Mouse (Mus musculus) brown adipose tissue, adult 24 weeks (tissue): ENCODE measurements around the gene Fer. TPM values are rescaled to one million over a fixed set of nuclear protein-coding genes. Genes with fewer than 3 reads are reported as not detected.

Experiments
- H3K27ac ChIP-seq: fragments of 200-500 bp; replicated peaks from 2 replicates; pipeline ENCODE4 v1.5.1; 2012; ENCODE audit warnings: low read depth, mild to moderate bottlenecking, low read length
- H3K4me1 ChIP-seq: fragments of 200-500 bp; 2 replicates; pipeline ENCODE4 v1.6.1; 2012; ENCODE audit warnings: low read length, mixed read lengths; ENCODE audit not compliant: control insufficient read depth, insufficient read depth, insufficient read length
- H3K4me3 ChIP-seq: fragments of 200-500 bp; 2 replicates; pipeline ENCODE4 v1.5.1; 2012; ENCODE audit warnings: low read depth, mild to moderate bottlenecking, low read length, moderate library complexity; ENCODE audit not compliant: insufficient read depth
- polyA plus RNA-seq: library from polyadenylated mRNA; stranded (reverse); fragments of >200 nt; gene quantifications from 2 replicates; pipeline ENCODE4 v1.2.4, GENCODE M21; 2012; ENCODE audit not compliant: missing spikeins, insufficient read depth, insufficient read length

Gene Fer
- polyA plus RNA-seq, 1 experiment, result 10.2 TPM

DNA sequence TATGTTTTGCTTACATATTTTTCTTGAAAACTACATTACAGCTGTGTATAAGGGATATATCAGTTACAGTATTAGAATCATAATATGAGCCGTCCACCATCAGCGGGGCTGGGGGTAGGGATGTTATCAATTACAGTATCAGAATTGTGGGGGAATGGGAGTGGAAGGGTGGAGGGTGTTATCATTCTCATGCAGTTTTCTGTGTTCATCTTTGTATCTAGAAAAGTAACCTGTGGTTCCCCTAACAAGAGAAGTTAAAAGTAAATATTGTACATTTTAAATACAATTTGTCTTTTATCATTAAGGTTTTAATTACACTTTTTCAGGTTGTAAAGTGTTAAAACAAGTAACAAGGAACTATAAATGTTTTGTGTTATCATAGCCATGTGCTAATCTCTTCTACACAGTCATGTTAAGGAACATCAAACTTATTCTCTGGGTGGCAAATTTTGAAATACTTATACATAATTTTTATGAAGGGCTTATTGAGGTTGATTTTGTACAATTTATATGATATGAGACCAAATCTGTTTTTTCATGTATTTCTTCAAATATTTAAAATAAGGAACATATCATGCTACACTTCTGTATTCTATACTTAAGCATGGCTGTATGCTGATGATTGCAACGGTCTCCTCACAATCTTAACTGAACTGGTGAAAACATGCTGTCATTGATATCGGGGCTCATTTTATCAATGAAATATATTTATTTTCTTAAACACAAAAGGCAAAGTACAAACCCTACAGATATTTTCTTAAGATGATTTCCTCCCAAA lies 116.1 kb downstream of the Fer start:
- Histone ChIP-seq H3K4me1 (no peaks in the 10 kb centered on the region), H3K4me3 (no peak overlapping the region), H3K27ac (no peak overlapping the region)

DNA sequence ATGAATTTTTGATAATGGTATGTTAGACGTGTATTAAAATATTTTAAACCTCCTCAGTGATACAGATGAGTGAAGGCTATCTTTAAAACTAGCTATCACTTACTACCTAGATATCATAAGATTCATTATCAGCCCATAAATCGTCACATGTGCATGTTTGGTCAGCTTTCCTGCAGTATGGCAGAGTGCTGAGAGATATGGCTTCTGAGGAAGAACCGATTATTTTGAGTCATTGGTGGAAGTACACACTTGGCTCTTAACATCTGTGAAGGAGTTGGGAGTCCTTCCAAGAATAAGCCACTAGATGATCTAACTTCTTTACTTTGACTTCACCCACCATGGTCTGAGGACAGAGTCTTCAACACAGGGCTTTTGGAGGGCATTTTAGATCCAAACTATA lies 117.3 kb downstream of the Fer start:
- H3K27ac ChIP-seq, result no peak overlapping the region

DNA sequence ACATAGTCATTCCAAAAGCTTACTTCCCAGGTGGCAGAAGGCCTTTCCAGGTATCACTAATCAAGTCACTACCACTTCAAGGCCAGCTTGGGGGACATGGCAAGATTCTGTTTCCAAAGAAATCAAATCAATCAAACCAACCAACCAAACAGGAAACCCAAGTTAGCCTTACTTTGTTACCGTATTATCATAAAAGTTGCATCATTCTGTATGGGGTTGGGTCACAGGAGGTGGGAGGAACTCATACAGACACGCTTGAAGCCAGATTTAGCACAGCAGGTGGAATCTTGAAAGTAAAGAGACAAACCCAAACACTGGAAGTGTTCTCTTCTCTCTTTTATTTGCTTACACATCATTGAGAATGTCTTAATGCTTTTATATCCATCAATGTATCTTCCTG lies 125.8 kb downstream of the Fer start:
- Histone ChIP-seq H3K4me3 (no peak overlapping the region), H3K27ac (no peak overlapping the region), H3K4me1 (no peaks in the 10 kb centered on the region)

More for the DNA sequence above, 117.3 kb downstream of the Fer start:
- no peaks in the 10 kb centered on the region for H3K4me1 ChIP-seq
- H3K4me3 ChIP-seq, result no peak overlapping the region

DNA sequence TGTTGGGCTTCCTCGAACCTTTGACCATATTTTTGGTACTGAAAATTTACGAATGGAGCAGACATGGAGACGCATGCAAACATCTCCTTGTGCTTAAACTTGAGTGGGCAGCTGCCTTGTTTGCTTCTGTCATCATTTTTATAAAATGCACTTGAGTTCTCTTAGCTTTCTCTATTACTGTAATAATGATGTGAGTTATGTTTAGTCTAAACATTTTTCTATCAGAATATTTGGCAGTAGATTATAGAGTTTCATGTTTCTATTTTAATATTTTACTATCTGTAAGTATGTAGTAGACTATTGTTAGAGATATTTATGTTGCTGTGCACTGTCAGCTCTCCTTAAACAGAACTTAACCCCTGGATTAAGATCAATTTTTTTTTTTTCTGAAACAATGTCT lies 128.3 kb downstream of the Fer start:
- no peak overlapping the region for H3K4me3 ChIP-seq
- no peaks in the 10 kb centered on the region; the same call in 1 of the 2 replicates for H3K4me1 ChIP-seq
- no peak overlapping the region for H3K27ac ChIP-seq

DNA sequence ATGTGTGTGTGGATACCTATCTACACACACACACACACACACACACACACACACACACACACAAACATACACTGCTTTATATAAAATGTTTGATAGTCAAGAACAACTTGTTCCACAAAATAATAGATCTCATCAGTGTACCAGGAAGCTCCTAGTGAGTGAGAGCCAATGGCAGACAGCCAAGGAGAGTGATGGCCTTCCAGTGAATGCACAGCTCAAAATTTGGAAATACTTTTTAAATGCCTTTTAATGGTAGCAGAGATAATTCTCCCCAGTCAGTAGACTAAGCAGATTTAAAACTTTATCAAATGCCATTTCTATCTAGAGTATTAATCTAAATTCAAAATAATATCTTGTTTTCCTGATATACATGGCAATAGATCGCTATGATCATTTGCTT lies 133.1 kb downstream of the Fer start:
- Histone ChIP-seq H3K4me3 (no peak overlapping the region), H3K27ac (no peak overlapping the region), H3K4me1 (no peaks in the 10 kb centered on the region; the same call in 1 of the 2 replicates)

DNA sequence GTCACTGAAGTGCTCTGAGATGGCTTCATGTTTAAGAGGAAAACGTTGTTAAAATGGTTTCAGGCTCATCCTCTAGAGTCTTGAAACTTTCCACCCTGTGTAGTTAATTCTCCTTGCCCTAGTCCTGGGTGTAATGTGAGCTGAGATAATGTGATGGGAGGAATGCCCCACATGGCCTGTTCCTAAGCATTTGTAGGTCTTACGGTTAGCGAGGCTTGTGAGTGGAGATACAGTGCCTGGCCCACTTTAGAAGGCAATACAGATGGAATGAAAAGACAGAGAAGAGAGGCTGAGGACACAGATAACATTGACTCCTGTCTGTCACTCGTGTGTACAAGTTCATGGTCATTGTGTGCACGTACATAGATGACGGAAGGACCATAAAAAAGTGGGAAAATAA lies 134.8 kb downstream of the Fer start:
- no peak overlapping the region for H3K4me3 ChIP-seq
- H3K4me1 ChIP-seq, result no peaks in the 10 kb centered on the region; the same call in 1 of the 2 replicates
- H3K27ac ChIP-seq, result no peak overlapping the region

DNA sequence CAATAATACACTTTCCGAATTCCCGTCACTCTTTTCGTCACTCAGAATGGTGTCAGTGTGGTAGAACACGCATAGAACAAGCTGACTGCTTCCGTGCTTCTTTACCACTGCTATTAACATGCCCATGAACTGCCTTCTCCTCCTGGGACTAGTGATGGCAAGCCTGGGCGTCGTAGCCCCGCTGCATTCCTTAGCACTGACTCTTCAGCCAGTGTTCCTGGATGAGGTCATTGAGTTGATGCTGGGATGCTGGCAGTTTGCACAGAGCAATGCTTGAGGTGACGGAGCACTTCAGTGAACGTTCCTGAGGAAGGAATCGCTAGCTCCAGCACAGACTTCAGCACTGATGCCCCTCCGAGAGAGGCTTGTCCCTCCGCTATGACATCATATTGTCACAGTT lies 140.6 kb downstream of the Fer start:
- Histone ChIP-seq H3K4me3 (no peak overlapping the region), H3K4me1 (no peaks in the 10 kb centered on the region), H3K27ac (no peak overlapping the region)

DNA sequence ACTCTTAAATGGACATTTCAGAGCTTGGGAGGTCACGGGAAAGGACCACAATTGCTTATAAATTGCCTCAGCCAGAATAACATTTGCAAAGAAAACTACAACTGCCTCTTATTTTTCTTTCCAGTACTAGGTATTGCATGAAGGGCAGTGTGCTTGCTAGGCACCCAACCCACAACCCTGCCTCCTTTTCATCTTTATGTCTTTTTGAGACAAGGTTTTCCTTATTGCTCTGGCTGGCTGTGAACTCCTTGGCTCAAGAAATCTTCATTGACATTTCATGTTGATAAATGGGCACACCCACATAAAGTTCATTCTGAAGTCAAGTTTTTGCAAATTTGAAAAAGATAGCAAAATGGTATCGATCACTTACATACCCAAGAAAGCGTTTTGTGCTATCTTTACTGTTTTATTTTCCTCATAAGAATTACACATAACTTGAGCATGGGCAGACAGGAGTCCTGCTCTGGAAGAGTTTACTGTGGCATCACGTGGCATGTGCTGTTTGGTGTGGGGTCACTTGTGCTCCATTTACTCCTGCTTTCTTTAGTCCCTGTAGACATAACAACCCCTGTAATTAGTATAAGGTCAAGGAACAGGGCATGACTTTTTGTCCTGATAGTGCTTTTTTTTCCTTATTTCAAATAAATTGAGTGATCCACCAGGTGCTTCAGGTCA lies 142.8 kb downstream of the Fer start:
- Histone ChIP-seq H3K4me3 (no peak overlapping the region), H3K4me1 (no peaks in the 10 kb centered on the region), H3K27ac (no peak overlapping the region)

DNA sequence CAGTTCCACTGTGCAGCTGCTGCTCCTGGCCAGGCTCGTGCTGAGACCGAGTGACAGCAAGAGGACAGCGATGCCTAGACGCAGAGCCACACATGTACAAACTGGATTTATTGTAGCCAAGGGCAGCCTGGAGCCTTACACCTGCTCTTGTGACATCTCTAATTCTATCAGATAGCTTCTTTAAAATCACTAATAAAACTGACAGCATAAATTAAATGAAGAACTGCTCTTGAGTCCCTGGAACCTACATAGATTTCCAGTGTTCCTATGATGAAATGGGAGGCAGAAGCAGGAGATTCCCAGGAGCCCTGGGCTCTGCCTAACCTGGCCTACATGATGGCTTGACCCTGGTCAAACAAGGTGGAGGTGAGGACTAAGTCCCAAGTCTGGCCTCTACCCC lies 153.7 kb downstream of the Fer start:
- Histone ChIP-seq H3K27ac (no peak overlapping the region), H3K4me3 (no peak overlapping the region), H3K4me1 (no peaks in the 10 kb centered on the region)

DNA sequence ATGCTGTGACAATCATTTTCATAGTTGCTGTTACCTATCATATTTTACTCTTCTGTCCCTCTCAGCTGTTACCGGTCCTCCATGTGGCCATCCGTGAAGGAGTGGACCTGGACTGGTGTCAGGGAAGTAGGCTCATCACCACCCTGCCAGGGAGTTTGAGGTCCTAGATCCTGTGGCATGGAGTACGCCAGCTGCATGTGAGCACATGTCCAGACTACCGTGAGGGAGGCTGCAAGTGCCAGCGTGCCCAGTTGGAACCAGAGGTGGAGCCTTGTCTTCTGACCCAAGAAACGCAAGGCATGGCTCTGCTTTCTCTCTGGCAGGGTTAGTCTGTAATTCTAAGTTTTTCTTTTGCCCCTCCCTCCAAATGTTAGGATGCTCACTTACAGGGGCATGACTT lies 155.4 kb downstream of the Fer start:
- no peaks in the 10 kb centered on the region for H3K4me1 ChIP-seq
- H3K27ac ChIP-seq, result no peak overlapping the region
- no peak overlapping the region for H3K4me3 ChIP-seq

DNA sequence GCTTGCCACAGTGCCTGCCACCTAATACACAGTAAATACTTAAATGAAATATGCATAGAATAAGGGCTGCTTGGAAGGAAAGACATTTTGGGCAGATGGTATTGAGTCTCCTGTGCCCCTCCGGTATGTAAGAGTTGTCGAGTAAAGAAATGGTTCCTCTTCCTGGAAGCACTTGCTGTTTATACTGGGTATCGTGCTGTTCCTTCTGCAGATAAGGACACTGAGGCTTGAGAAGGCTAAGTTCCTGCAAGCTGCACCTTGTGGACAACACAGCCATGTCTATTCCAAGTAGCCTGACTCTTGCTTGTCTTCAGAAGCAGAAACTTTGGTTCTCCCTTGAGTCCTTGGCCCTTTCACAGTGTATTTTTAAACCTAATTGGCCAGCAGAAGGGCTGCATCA lies 156.0 kb downstream of the Fer start:
- Histone ChIP-seq H3K4me1 (no peaks in the 10 kb centered on the region), H3K27ac (no peak overlapping the region)

DNA sequence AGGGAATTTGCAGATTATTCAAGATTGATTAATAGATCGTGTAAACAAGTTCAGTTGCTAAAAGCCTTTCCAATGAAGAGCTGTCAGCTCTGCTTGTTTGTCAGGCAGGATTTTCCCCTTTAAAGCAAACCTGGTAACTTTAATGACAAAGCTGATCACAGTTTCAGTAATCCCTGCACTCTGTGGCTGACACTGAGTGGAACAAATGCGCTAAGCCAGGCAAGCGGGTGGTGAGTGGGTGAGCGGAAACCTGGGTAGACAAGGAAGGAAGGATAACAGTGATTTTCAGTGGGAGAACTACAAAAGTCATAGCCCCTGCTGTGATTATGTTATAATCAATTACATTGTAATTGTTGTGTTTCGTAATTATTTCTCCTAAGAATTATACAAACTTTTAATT lies 156.8 kb downstream of the Fer start:
- Histone ChIP-seq H3K4me1 (no peaks in the 10 kb centered on the region), H3K27ac (no peak overlapping the region), H3K4me3 (no peak overlapping the region)

More for the DNA sequence above, 156.0 kb downstream of the Fer start:
- H3K4me3 ChIP-seq, result no peak overlapping the region

DNA sequence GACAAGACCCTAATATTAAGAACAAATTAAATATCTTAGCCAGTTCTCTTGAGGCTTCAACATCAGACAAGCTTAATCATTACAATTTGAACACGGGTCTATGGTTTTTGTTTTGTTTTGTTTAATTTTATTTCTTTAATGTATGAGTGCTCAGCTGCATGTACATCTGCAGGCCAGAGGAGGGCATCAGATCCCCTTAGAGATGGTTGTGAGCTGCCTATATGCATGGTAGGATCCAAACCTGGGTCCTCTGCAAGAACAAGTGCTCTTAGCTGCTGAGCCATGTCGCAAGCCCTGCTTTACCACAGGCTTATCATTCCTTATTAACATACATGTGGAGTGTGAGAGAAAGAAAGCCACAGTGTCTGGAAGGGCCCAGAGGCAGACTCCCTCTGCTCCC lies 163.6 kb downstream of the Fer start:
- H3K27ac ChIP-seq, result no peak overlapping the region
- H3K4me1 ChIP-seq, result no peaks in the 10 kb centered on the region
- H3K4me3 ChIP-seq, result no peak overlapping the region

DNA sequence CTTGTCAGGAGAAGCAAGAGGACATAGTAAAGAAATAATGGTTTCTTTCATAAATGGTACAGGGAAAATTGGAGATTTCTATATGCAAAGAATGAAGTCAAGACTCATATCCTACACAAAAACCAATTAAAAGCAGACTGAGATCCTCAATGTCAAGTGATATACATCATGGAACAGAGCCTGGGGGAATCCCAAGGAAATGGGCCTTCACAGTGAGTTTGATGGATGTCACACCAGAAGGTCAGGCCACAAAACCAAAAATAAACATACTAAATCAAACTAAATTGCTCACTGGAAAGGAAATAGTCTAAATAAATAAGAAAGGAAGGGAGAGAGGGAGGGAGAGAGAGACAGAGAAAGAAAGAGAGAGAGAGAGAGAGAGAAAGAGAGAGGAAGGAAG lies 178.9 kb downstream of the Fer start:
- Histone ChIP-seq H3K4me3 (no peak overlapping the region), H3K27ac (no peak overlapping the region), H3K4me1 (no peaks in the 10 kb centered on the region)

DNA sequence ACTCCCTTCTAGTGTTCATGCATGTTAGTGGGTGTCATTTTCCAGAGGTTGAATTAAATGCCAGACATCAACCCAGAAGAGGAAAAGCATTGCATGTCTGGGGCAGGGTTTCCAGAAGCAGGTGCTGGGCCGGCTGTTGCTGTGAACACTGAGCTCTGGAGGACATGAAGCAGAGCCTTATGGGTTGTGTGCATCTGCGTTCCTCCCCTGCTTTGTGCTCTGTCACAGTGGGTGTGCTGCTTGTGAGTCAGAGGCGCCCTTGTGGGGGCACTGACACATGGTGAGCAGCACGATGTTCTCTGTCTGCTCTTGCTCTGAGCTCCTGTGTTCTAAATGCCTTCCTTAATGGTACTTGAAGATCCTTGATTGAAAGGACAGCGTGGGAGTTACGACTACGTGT lies 182.5 kb downstream of the Fer start:
- H3K4me1 ChIP-seq, result no peaks in the 10 kb centered on the region
- no peak overlapping the region for H3K4me3 ChIP-seq
- H3K27ac ChIP-seq, result no peak overlapping the region

DNA sequence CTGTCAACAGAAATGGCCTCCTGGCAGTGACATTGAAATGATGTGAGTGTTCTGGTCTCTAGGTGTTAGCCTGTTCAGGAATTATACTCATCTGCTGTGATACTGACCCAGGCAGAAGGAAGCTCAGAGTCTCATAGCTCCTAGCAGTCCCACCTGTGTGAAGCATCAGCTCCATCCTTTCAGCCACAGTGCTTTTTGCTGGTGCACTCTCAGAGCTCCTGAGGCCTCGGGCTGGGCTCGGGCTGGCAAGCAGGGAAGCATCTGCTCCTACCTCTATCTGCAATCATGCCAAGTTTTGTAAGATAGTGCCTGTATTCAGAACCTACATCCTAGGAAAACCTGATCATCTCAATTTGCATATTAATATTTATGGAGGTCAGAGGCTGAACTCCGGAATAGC lies 183.7 kb downstream of the Fer start:
- Histone ChIP-seq H3K27ac (no peak overlapping the region), H3K4me1 (no peaks in the 10 kb centered on the region), H3K4me3 (no peak overlapping the region)
